Mouse (Mus musculus): ENCODE measurements around the gene Taf6l.
A peak's percentile ranks its signal among the peaks of the same experiment; 100 is the strongest.

The Taf6l gene

DNA sequence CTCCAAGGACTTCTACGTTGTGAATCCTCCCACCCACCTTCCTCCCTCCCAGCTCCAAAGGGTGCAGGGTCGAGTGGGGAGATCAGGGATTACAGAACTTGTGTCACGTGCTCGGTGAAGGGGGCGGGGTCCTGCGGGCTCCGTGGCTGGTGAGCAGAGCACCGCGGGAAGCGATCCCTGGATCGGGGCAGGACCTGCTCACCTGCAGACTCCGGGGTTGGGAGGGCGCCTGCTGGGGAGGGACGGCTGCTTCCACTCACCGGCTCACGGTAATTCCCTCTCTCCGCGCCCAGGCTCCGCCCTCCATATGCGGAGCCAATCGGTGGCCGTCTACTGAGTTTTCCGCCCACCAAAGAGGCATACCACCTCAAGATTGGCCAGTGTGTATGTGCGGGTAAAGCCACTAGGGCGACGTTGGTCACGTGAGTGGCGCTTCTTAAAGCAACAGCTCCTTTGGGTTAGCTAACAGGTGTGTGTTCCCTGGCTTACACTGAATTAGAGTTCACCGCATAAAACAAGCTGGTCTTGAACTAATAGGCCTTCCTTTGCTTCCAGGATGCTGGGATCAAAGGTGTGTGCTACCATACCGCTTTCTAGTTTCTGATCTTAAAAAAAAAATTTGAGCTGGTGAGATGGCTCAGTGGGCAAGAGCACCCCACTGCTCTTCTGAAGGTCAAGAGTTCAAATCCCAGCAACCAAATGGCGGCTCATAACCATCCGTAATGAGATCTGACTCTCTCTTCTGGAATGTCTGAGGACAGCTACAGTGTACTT lies at the start of gene Taf6l:
TSS of gene Taf6l (minus strand) at position 410 of the 774 bp plus-strand sequence.
- peak; percentile 88 to 96 for DNase-seq (ENCODE audit: low spot score in 2 of 2)

DNA sequence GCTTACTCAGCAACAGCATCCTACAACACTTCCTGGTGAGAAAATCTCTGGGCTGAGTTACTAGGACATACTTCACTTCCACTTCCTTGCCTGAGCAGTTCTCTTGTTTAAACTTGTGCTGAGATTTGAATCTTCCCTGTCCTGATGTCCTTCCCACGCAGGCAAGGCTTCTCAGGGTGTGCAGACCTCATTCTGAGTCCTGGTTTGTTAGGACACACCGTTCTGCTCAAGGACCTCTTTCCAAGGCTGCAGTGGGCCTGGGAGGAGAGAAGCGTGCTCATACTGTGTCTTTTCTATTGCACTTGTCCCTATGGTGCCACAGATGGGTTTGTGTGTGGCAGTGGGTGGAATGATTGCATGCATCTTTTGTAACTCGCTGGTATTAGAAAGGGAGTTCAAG lies 46.8 kb upstream of the Taf6l start:
- no peak for DNase-seq (ENCODE audit: low spot score in 2 of 2)

DNA sequence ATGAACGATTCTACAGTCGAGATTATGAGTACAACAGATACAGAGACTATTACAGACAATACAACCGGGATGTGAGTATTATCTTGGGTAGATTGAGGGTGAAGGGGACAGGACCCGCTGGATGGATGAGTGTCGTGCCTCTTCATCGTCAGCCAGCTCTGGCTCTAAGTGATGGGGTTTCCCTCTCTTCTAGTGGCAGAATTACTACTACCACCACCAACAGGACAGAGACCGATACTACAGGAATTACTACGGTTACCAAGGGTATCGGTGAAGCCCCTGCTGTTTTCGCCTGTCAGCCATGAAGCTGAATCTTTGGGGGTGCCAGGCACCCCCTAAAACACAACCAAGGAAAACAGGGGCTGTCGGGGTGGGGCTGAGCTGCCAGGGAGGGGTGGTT lies 45.0 kb upstream of the Taf6l start:
- DNase-seq (ENCODE audit: low spot score in 2 of 2): no peak

DNA sequence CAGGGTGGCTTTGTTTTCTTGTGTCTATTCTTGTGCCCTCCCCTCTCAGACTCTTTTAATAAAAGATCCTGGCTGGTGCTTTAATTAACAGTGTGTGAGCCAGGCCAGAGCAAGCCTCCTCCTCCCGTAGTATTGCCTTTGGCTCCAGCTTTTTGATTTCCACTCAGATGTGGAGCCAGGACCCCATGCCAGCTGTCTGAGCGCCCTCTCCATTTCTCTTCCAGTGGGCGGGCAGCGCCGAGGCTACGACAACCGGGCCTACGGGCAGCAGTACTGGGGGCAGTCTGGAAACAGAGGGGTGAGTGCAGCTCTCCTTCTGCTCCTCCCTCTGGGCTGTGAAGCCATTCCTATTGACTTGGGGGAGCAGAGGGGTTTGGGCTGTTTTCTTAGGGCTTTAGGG lies 44.4 kb upstream of the Taf6l start:
- DNase-seq (ENCODE audit: low spot score in 2 of 2): no peak

DNA sequence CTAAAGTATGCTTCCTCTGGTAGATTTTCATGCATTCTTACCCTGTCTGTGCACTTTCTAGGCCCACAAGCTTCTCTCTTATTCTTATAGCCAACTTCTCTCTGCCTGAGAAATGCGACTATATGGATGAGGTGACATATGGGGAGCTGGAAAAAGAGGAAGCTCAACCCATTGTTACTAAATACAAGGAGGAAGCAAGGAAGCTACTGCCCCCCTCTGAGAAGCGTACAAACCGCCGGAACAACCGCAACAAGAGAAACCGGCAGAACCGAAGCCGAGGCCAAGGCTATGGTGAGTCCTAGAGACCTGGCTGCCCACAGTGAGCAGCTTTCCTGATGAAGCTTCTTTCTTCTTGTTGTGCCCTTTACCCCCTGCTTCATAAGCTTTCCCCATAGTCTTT lies 43.4 kb upstream of the Taf6l start, which contains the start of gene AC129217.1:
TSS of gene AC129217.1 (plus strand) at position 114 of the 400 bp plus-strand sequence.
- DNase-seq (ENCODE audit: low spot score in 2 of 2): no peak

DNA sequence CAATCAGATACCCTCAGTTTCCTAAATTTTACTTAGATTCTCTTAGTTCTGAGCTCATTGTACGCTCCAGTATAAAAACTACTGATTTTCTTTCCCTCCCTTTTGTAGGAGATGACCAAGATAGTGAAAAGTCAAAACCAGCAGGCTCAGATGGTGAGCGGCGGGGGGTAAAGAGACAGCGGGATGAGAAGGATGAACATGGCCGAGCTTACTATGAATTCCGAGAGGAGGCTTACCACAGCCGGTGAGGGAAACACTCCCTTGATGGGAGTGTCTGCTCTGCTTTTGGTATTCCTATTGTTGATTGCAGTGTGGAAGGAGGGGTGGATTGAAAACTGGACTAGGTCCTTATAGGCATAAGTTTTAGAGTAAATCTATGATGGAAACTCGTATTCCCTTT lies 36.5 kb upstream of the Taf6l start:
- no peak for DNase-seq (ENCODE audit: low spot score in 2 of 2)

DNA sequence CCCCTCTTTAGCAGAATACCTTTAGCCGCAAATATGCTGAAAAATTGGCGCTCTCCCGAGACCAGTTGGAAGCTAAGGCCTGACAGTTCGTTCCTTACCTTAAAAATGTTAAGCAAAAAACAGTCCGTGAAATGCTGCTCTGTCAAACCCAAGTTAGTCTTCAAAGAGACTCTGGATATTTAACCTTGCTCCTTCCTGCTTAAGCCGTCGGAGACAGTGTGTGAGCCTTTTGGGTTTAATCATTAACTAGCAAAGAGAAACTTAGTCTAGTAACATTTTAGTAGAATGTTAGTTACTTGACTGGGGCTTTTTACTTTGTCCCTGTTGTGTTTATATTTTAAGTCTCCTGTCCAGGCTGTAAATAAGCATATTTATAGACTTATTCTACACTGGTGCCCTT lies 34.9 kb upstream of the Taf6l start:
- no peak for DNase-seq (ENCODE audit: low spot score in 2 of 2)

DNA sequence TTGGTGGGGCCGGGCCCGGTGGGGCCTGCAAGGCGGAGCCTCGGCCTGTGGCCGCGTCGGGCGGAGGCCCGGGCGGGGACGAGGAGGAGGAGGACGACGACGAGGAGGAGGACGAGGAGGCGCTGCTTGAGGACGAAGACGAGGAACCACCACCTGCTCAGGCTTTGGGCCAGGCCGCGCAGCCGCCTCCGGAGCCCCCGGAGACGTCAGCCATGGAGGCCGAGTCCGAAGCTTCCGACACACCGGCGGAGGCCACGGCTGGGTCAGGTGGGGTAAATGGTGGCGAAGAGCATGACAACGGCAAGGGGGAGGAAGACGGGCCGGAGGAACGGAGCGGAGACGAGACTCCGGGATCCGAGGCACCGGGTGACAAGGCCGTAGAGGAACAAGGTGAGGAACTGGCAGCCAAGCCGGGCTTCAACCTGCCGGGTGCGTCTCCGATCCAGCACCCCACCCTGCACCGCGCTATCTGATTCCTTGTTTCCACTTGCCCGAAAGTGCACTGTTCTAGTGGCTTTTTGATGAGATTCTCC lies 34.3 kb upstream of the Taf6l start:
- DNase-seq (ENCODE audit: low spot score in 2 of 2): no peak

DNA sequence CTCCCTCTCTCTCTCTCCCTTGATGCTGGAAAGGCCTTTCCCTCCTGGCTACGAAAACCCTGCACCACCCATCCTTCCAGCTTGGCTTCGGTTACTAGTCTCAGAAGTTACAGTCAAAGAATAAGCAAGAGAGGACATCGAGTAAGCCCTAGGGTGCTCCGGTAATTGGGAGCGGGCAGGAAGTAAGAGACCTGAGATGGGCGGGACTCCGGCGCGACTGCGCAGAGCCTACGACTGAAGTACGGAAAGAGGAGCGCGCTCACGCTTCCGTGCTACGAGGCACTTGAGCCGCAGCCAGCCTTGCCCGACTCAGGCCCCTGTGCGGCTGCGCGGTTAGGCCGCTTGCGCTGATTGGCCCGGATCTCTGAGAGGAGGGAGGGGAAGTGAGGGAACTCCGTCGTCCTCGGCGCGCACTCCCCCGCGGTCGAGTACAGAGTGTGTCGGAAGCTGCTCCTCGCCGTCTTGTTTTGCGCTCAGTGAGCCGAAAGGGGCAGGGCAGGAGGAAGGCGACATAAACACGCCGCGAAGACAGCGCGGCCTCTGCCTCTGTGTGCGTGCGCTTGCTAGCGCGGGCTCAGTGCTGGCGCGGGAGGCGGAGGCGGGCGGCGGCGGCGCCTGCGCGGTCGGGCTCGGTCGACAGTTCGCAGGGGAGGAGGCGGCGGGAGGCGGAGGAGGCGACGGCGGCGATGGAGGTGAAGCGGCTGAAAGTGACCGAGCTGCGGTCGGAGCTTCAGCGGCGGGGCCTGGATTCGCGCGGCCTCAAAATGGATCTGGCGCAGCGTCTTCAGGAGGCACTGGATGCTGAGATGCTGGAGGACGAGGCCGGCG lies 33.6 kb upstream of the Taf6l start, which contains the start of gene Hnrnpul2:
TSS of gene Hnrnpul2 (plus strand) at position 415 of the 828 bp plus-strand sequence.
- peak; percentile 99 for DNase-seq (ENCODE audit: low spot score in 2 of 2)

DNA sequence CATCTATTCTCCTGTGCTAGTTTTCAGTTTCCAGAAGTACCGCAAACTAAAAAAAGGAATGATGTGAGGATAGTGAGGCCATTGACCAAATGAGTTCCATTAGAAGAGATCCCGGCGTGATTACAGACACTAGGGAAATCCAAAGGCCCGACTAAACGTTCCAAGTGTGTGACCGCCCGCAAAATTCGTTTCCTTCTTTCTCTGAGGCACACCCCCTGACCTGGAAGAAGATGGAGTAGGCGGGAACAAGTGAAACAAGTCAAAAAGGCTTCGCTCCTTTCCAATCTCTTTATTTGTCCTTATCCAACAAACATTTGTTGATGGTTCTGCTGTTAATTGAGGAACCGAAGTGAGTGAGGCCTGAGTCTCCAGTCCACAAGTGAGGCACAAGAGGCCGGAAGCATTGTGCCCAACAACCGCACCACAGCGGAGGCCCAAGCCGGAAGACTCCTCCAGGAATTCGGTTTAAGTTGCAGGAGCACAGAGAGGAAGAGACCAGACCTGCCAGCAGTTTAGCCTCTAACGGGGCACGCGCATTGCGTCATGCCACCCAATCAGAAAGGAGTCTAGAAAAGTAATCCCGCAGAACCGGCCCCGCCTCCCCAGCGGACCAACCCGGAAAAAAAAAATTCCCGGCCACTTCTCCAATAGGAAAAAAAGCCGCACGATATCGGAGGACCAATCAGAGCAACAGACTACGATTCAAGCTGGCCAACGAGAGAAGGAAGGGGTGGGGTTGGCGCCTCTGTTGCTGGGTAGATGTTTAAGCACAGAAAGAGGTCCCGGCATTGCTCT lies 32.8 kb upstream of the Taf6l start, which contains the start of gene Ttc9c:
TSS of gene Ttc9c (minus strand) at position 533 of the 795 bp plus-strand sequence.
- peak; percentile 96 to 98 for DNase-seq (ENCODE audit: low spot score in 2 of 2)

DNA sequence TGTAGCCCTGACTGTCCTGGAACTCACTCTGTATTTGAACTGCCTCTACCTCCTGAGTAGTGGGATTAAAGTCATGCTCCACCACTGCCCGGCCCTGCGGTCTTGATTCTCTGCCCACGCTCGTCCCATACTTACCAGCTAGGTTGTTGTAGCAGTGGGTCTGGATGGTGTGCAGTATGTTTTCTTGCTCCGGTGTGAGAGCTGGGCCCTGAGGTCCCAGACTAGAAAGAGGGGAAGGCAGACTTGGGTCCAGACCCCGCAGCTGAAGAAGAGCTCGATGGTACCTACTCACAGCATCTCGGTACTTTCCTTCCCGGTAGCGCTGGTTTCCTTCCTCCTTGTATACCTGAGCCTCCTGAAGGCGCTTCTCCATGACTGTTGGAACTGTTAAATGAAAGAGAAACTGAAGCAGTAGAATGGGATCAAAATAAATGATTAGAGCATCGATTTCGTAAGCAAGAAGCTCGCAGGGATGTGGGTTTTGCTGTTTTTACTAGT lies 32.1 kb upstream of the Taf6l start:
- DNase-seq (ENCODE audit: low spot score in 2 of 2): no peak

DNA sequence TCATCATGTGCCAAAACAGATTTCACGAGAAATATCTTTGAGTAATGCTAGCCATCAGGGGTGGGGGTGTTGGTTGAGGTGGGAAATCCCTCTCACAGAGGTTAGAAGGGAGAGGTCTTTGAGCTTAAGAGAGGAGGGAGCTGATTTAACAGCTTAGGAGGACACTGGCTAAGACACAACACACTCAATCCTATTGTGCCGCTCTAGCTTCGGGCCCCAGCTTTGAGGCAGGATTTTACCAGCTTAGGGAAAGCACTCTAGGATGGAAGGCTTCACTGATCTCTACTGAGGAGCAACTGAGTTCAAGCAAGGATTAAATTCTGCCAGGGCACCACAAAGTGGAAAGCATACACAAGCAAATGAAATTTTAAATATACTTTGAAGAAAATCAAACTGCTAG lies 30.8 kb upstream of the Taf6l start:
- no peak for DNase-seq (ENCODE audit: low spot score in 2 of 2)

DNA sequence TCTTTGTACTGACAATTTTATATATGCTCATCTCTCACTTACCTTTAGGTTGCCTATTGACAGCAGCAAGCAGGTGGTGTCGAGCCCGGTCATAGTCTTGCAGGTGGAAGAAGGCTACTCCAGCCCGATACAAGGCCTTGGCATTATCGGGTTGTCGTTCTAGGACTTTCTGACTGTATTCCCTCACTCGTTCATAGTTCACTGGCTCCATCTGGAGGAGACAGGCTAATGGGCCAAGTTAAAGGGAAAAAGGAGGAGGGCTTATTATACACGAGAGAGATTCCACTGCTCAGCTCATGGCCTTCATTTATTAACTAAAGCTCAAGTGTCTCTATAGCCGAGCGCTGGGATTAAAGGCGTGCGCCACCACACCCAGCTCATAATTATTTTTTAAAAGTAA lies 29.6 kb upstream of the Taf6l start:
- no peak for DNase-seq (ENCODE audit: low spot score in 2 of 2)

DNA sequence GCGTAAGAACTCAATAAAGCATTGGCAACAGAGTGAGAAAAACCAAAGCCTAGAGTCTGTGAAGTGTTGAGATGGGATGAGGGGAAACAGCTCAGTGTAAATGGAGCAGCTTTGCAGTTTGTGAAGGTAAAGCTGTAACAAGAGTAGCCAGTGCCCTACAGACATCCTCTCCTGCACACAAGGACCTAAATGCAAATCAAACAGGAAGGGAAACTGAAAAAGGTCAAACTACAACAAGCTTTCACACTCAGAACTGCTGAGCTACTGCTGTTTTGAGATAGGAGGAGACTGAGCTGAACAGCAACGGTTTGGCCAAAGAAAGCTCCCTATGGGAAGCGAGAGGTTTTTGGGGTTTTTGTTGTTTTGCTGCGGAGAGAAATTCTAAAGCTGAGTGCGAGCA lies 20.6 kb upstream of the Taf6l start:
- DNase-seq (ENCODE audit: low spot score in 2 of 2): no peak

DNA sequence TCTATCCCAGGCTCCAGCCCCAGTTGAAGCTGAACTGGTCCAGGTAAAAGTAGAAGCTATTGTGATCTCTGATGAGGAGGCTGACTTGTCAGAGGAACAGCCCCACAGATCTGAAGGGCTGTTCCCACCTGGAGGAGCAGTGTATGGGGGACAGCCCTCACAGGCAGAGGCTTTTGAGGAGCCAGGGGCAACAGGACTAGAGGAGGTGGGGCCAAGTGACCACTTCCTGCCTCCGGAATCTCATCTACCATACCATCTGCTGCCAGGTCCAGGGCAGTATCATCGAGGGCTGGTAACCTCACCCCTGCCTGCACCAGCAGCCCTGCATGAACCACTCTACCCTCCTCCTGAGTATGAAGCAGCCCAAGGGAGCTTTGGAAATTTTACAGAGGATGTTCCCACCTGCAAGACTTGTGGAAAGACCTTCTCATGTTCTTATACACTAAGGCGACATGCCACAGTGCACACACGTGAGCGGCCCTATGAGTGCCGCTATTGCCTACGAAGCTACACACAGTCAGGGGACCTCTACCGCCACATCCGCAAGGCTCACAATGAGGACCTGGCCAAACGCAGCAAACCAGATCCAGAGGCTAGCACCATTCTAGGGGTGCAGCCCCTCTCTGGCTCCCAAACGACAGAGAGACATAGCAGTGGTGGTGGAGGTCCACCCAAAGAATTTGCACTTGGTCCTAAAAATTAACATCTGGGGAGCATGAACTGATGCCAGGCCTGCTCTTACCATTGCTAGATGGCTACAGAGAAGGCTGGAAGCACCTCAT lies 17.9 kb upstream of the Taf6l start:
- no peak for DNase-seq (ENCODE audit: low spot score in 2 of 2)

DNA sequence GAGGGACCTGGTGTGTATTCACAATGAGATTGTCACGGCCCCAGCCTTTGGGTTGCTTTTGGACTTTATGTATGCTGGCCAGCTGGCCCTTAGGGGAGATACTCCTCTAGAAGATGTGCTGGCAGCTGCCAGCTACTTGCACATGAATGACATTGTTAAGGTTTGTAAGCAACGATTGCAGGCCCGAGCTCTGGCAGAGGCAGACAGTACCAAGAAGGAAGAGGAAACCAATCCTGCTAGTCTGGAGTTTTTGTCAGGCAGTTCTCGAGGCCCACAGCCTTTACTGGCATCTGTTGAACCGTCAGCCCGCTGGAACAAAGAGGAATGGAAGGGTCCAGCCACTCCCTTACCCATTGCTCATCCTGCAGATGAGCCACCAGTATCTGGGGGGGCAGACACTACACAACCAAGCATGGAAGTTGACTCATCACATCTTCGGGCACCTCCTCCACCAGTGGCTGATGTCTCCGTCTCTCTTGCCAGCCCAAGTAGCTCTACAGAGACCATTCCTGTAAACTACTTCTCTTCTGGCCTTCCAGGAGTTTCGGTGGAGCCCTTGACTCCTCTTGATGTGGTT lies 17.1 kb upstream of the Taf6l start:
- DNase-seq (ENCODE audit: low spot score in 2 of 2): no peak

DNA sequence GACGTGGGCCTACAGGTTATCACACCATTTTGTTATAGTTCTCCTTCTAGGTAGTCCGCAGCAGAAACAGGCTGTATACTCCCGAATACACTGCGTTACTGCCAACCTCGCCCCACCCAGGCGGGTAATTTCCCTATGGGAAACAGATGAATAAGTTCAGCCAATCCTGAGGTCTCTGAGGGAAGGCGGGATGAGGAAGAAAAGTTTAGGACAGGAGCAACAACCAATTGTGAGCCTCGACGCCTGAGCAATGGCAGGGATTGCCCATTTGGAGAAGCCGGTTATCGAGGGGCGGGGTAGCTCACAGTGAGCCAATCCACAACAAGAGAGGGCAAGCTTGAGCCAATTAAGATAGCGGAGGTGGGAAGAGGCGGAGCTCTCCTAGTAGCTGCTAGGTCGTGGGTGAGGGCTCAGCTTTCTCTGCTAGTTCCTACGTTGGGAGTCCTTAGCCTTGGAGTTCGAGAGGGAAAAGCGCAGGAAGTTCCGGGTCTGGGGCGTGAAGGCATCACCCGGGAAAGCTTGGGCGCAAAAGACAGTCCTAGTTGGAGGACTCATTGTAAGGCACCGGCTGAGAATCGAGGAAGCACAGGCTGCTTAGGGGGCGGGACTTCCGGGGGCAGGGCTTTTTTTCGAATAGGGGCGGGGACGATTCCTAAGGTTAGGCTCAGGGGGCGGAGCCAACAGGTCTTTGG lies 16.1 kb upstream of the Taf6l start, which contains the start of gene Zbtb3:
TSS of gene Zbtb3 (plus strand) at position 426 of the 692 bp plus-strand sequence.
- DNase-seq (ENCODE audit: low spot score in 2 of 2): peak; percentile 96 to 97

DNA sequence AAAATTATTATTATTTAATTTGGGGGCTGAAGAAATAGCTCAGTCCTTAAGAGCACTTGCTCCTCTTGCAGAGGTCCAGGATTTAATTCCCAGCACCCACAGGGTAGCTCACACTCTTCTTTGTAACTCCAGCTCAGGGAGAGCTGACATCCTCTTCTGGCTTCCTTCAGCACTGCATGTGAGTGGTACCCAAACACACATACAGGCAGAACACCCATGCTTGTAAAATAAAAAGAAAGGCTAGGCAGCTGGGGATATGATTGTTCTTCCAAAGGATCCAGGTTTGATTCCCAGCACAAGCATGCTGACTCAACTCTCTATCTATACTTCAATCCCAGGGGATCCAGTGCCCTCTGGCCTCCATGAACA lies 12.7 kb upstream of the Taf6l start:
- no peak for DNase-seq (ENCODE audit: low spot score in 2 of 2)

DNA sequence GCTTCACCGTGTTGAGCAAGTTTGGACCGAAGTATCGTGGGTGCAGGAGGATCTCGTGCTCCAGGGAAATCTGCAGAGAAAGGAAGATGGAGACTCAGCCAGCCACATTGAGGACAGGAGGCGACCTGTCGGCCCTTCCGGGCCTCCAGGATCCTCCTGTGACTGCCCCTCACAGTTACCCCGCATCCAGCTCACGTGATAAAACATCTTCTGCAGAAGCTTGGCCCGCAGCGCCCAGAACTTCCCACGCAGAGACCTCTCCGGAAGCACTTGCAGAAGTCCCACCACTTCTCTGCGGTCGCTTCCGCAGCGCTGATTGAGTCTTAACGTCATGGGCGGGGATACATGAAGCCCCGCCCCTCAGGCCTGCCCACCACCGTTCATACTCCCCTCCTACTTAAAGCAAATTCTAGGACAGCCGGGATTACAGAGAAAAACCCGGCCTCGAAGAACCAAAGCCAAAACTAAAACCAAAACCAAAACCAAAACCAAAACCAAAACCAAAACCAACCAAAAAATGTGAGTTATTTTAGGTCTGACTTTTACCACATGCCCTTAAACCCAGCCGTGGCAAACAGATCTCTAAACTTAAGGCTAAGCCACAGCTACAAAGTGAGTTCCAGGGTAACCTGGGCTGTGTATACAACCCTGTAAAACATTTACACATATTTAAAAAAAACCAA lies 12.2 kb upstream of the Taf6l start, which contains the start of gene Polr2g:
TSS of gene Polr2g (minus strand) at position 314 of the 683 bp plus-strand sequence.
- peak; percentile 82 to 91 for DNase-seq (ENCODE audit: low spot score in 2 of 2)

Measured in frontal cortex, postnatal 36 days (tissue).